Mouse (Mus musculus) megakaryocyte, embryonic 14.5 days (primary cell): ENCODE measurements around the gene Ppp1r35.

ENCODE experiments used
- FLI1 ChIP-seq: IDR thresholded peaks from 2 replicates; pipeline ENCODE4 v1.6.1; 2012; ENCODE audit warnings: low read length, inconsistent platforms, mixed read lengths
- GATA1 ChIP-seq: IDR thresholded peaks from 3 replicates; pipeline ENCODE4 v1.6.1; 2012; ENCODE audit warnings: mixed read lengths, low read length, inconsistent platforms, borderline replicate concordance

GRCm38 (mm10) chr5:137776408-137776918 is 2.2 kb upstream of the Ppp1r35 start:
- TF ChIP-seq GATA1 (no peak), FLI1 (no peak)
